Mouse (Mus musculus) liver, postnatal 0 days (tissue): ENCODE measurements at regions not wholly inside any gene's neighbourhood (a gene's known extent, or its start where the extent isn't known, plus 50 kb on each side); places are given as distances from the start of the nearest gene placed in this dataset.

Experiments
- ATAC-seq: fragments of 200-750 bp; cut with Nextera tagmentation; 2 replicates; pipeline ENCODE4 v1.8.0; 2017; ENCODE audit warnings: mild to moderate bottlenecking, moderate library complexity
- DNase-seq: peaks from one replicate; pipeline ENCODE4 v3.0.0-alpha.2; 2016
- H3K27ac ChIP-seq: fragments of 300-500 bp; sonication (generic); 2 replicates; pipeline ENCODE4 v1.5.1; 2014; ENCODE audit warnings: antibody characterized with exemption, moderate library complexity, mild to moderate bottlenecking, low read depth
- H3K27me3 ChIP-seq: fragments of 300-500 bp; sonication (generic); 2 replicates; pipeline ENCODE4 v1.6.1; 2014; ENCODE audit warnings: low read length, control low read depth, mixed read lengths; ENCODE audit not compliant: insufficient read depth
- H3K36me3 ChIP-seq: fragments of 300-500 bp; sonication (generic); replicated peaks from 2 replicates; pipeline ENCODE4 v1.6.1; 2014; ENCODE audit warnings: mild to moderate bottlenecking, control low read depth, low read length, moderate library complexity, mixed read lengths; ENCODE audit not compliant: insufficient read depth
- H3K4me1 ChIP-seq: fragments of 300-500 bp; sonication (generic); 2 replicates; pipeline ENCODE4 v1.6.1; 2014; ENCODE audit warnings: antibody characterized with exemption, mild to moderate bottlenecking, control low read depth; ENCODE audit not compliant: insufficient read depth
- H3K4me2 ChIP-seq: fragments of 300-500 bp; sonication (generic); 2 replicates; pipeline ENCODE4 v1.6.1; 2014; ENCODE audit warnings: low read depth, mild to moderate bottlenecking, low read length, moderate library complexity, mixed read lengths
- H3K4me3 ChIP-seq: fragments of 300-500 bp; sonication (generic); 2 replicates; pipeline ENCODE4 v1.5.1; 2014; ENCODE audit warnings: low read depth, low read length
- H3K9ac ChIP-seq: fragments of 300-500 bp; sonication (generic); replicated peaks from 2 replicates; pipeline ENCODE4 v1.6.1; 2014; ENCODE audit warnings: mild to moderate bottlenecking, moderate library complexity
- H3K9me3 ChIP-seq: fragments of 300-500 bp; sonication (generic); 2 replicates; pipeline ENCODE4 v1.6.1; 2016; ENCODE audit warnings: mild to moderate bottlenecking, control low read depth, low read length, mixed read lengths
- CTCF ChIP-seq: sonication (generic); IDR thresholded peaks from 2 replicates; pipeline ENCODE4 v1.5.1; 2016; ENCODE audit warnings: antibody characterized with exemption, low read depth
- EP300 ChIP-seq: IDR thresholded peaks from 2 replicates; pipeline ENCODE4 v1.6.1; 2016; ENCODE audit warnings: antibody characterized with exemption, low read depth, mild to moderate bottlenecking
- WGBS: fragments of 180-500 bp; shearing (Covaris S2); extraction: QIAGEN DNeasy Blood & Tissue Kit; methylation state at CpG from one replicate; pipeline ENCODE4 v1.1.7; 2014; ENCODE audit not compliant: insufficient replicate concordance; 5-methylcytosine and 5-hydroxymethylcytosine counted together

DNA sequence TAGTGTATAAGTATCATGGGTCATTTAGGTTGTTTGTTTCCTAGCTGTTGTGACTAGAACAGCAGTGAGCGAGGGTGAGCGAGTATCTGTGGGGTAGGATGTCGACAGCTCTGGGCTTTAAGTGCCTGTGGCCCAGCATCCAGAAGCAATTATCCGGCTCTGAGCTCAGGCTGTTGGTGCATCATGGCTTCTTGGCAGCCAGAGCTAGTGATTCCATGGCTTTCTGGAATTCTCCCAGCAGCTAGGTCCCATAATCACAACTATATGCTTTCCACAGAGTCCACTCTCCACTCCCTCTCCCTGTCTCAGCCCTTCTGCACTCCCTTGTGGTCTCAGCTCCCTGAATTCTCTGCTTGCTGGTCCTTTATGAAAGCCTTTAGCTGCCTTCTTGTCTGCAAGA lies 271.2 kb upstream of the Eif4g2 start:
- H3K36me3 ChIP-seq: no peaks in the 10 kb centered on the region
- no peaks in the 10 kb centered on the region for H3K9me3 ChIP-seq
- H3K4me2 ChIP-seq: no peak overlapping the region
- no peak overlapping the region for H3K27ac ChIP-seq
- ATAC-seq (no peak), DNase-seq (no peak)
- WGBS: 79% methylated on average over 4 of the region's 4 CpGs
- H3K27me3 ChIP-seq: no peaks in the 10 kb centered on the region
- no peaks in the 10 kb centered on the region for H3K4me1 ChIP-seq
- TF ChIP-seq EP300: no peak
- H3K9ac ChIP-seq: no peak overlapping the region
- no peak overlapping the region for H3K4me3 ChIP-seq

DNA sequence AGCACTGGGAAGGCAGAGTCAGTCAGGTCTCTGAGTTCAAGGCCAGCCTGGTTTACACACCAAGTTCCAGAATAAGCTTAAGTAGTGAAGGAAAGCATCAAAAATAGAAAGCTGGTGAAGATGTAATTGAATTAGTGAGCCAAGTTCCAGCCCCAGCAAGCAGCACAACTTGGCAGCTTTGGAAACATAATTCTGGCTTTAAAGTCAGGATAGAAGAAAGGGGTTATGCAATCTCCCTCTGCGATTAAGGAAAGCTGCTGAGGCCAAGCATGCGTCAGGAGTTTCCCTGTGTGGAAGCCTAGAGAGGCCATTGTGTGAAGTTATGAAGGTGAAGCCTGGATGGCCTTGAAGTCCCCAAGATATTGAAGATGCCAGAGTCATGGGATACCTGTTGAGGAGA lies 269.3 kb upstream of the Eif4g2 start:
- H3K4me3 ChIP-seq: no peak overlapping the region
- TF ChIP-seq CTCF (no peak), EP300 (no peak)
- H3K27ac ChIP-seq: no peak overlapping the region
- DNase-seq (no peak), ATAC-seq (no peak)
- no peak overlapping the region for H3K4me2 ChIP-seq
- WGBS: 82% methylated on average over 2 of the region's 2 CpGs
- H3K36me3 ChIP-seq: no peaks in the 10 kb centered on the region
- H3K9ac ChIP-seq: no peak overlapping the region
- no peaks in the 10 kb centered on the region for H3K4me1 ChIP-seq
- no peaks in the 10 kb centered on the region for H3K9me3 ChIP-seq
- no peaks in the 10 kb centered on the region for H3K27me3 ChIP-seq

DNA sequence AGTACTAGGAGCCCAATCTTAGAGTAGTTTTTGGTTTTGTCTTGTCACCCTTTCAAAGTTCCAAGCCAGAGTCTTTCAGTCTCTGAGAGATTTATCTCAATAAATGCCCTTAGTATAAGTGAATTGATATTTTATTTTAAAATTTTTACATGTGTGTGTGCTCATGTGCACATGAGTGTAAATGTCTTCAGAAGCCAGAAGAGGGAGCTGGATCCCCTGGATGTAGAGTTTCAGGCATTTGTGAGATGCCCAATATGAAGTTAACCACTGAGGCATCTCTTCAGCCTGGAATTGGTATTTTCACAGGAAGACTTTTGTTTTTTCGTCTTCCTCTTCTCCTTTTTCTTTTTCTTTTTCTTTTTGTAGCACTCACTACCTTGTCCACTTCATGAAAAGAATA lies 262.3 kb upstream of the Eif4g2 start:
- no peak overlapping the region for H3K4me2 ChIP-seq
- H3K27ac ChIP-seq: no peak overlapping the region
- no peak overlapping the region for H3K9ac ChIP-seq
- 59% methylated on average over 1 of the region's 1 CpGs for WGBS
- no peaks in the 10 kb centered on the region for H3K36me3 ChIP-seq
- DNase-seq (no peak), ATAC-seq (no peak)
- no peaks in the 10 kb centered on the region for H3K27me3 ChIP-seq
- no peak overlapping the region for H3K4me3 ChIP-seq
- peak; percentile 16; the same call in 1 of the 2 replicates for TF ChIP-seq CTCF
- TF ChIP-seq EP300: no peak
- no peaks in the 10 kb centered on the region for H3K9me3 ChIP-seq
- H3K4me1 ChIP-seq: no peaks in the 10 kb centered on the region

DNA sequence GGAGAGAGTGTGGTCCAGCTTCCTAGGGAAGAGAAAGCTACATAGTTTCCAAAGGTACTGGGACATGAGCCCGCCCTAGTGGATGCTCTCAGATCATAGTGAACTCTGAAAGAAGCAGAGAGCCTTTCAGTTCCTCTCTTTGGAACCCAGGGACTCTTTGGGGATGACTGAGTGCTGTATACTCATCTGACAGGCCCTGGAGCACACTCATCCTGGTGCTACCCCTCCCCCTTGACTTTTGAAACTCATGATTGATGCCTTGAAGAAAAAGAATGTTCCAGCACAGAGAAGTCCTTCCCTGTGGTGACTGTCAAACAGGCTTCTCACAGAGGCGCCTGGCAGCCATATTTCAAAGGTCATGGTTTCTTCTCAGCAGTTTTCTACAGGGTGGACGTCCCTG lies 254.2 kb upstream of the Eif4g2 start:
- no peak for DNase-seq
- no peak for ATAC-seq
- Histone ChIP-seq H3K27me3 (no peaks in the 10 kb centered on the region), H3K9ac (no peak overlapping the region), H3K4me3 (no peak overlapping the region), H3K9me3 (no peaks in the 10 kb centered on the region), H3K36me3 (no peaks in the 10 kb centered on the region), H3K4me1 (no peaks in the 10 kb centered on the region), H3K4me2 (no peak overlapping the region), H3K27ac (no peak overlapping the region)
- TF ChIP-seq CTCF (no peak), EP300 (no peak)
- WGBS: 38% methylated on average over 3 of the region's 3 CpGs

DNA sequence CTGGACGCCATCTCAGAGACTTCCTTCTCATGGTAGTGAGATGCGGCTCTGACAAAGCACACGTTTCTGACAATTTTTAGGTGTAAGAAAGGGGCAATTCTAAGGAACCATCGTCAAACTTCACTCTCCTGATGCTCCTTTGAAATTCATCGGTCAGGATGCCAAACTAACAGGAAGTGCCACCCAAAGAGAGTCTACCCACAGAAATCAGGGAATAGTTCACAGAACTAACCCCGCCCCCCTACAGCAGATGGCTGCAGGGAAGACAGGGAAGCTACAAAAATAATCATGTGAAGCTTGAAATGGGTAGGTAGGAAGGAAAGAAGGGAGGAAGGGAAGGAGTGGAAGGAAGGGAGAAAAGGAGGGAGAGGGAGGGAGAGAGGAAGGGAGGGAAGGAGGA lies 240.1 kb upstream of the Eif4g2 start:
- no peaks in the 10 kb centered on the region for H3K36me3 ChIP-seq
- no peak overlapping the region for H3K9ac ChIP-seq
- H3K27me3 ChIP-seq: no peaks in the 10 kb centered on the region
- H3K27ac ChIP-seq: no peak overlapping the region
- ATAC-seq (no peak), DNase-seq (no peak)
- 63% methylated on average over 6 of the region's 6 CpGs for WGBS
- H3K9me3 ChIP-seq: no peaks in the 10 kb centered on the region
- H3K4me2 ChIP-seq: no peak overlapping the region
- no peaks in the 10 kb centered on the region for H3K4me1 ChIP-seq
- no peak overlapping the region for H3K4me3 ChIP-seq
- TF ChIP-seq EP300 (no peak), CTCF (no peak)

DNA sequence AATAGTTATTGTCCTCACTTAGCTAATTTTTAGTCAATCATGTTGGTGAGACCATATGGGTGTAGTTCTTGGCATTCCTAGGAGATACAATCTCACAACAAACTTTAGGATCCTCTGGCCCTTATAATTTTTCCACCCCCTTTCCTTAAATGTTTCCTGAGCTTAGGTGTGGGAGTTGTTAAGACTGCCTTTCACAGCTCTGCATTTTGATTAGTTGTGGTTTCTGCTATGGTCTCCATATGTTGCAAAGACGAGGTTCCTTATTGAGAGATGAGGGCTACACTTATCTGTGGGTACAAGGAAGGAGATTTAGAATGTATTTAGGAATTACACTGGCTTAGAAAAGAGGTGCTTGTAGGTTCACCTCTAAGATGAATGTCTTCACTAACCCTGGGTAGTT lies 237.1 kb upstream of the Eif4g2 start:
- no peaks in the 10 kb centered on the region for H3K36me3 ChIP-seq
- no peaks in the 10 kb centered on the region for H3K27me3 ChIP-seq
- no peak overlapping the region for H3K4me2 ChIP-seq
- no peak overlapping the region for H3K27ac ChIP-seq
- TF ChIP-seq CTCF (no peak), EP300 (no peak)
- H3K4me1 ChIP-seq: no peaks in the 10 kb centered on the region
- DNase-seq (no peak), ATAC-seq (no peak)
- H3K9ac ChIP-seq: no peak overlapping the region
- WGBS: 51% methylated on average over 1 of the region's 1 CpGs
- H3K9me3 ChIP-seq: no peaks in the 10 kb centered on the region
- H3K4me3 ChIP-seq: no peak overlapping the region

DNA sequence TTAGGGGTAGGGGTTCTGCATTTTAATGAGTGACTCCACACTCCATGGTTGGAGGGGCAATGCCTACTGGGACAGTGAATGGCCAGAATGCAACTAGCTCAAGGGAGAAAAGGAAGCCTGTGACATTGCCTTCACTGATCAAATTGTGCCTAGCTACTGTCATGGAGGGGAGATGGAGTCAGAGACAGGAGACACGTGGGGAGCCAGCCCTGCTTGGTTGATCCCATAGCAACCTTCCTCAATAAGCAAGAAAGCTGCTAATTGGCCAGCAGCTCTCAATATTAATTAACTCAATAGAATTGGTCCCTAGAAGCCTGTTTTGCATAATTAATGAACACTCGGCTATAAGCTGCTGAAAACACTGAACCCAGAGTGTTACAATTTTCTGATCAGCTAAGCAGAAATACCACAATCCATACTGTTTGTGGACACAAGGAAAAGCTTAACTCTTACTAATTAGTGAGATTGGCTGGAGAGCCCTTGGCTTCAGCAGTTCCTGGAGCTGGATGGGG lies 233.7 kb upstream of the Eif4g2 start:
- H3K9ac ChIP-seq: no peak overlapping the region
- 0 out of 2 replicates have a peak, but pooled peaks cover 2% of the 10 kb centered on the region for H3K9me3 ChIP-seq
- H3K4me3 ChIP-seq: no peak overlapping the region
- H3K4me1 ChIP-seq: no peaks in the 10 kb centered on the region
- no peak for TF ChIP-seq CTCF
- no peak for TF ChIP-seq EP300
- no peak for DNase-seq
- no peaks in the 10 kb centered on the region for H3K36me3 ChIP-seq
- 62% methylated on average over 2 of the region's 2 CpGs for WGBS
- H3K4me2 ChIP-seq: no peak overlapping the region
- ATAC-seq: no peak
- no peaks in the 10 kb centered on the region for H3K27me3 ChIP-seq
- no peak overlapping the region for H3K27ac ChIP-seq
